Mouse (Mus musculus) heart, adult 8-10 months (tissue): ENCODE results near the gene Abhd10. TPM values are rescaled to one million over a fixed set of nuclear protein-coding genes. Genes with fewer than 3 reads are reported as not detected.

Experiments used
- total RNA-seq, 4 experiments: library from RNA; stranded (reverse); gene quantifications; 2 replicates each; pipeline ENCODE4 v1.2.4; 2022

Gene Abhd10
- total RNA-seq, 4 experiments from 2014 or later: 16.5 to 20.8 (median 17.1) TPM

Other genes with a start within 250 kb of the Abhd10 start
- not detected for gene Gm609, start 250.0 kb downstream of the Abhd10 start, total RNA-seq
- gene Gm17783, start 210.9 kb downstream of the Abhd10 start, total RNA-seq: not detected
- not detected for gene Slc9c1, start 207.6 kb downstream of the Abhd10 start, total RNA-seq
- gene Gcsam, start 132.6 kb downstream of the Abhd10 start, total RNA-seq: under 1 TPM in 1 of 4 experiments, not detected in 3; 0.14 TPM
- gene BC016579, start 88.9 kb downstream of the Abhd10 start, total RNA-seq: not detected
- gene Tmprss7, start 49.3 kb downstream of the Abhd10 start, total RNA-seq: not detected
- under 1 TPM in 3 of 4 experiments, not detected in 1; 0.60 to 0.98 (median 0.78) TPM for gene Tagln3, start 18.3 kb downstream of the Abhd10 start, total RNA-seq
- gene Phldb2, start 210.6 kb upstream of the Abhd10 start, total RNA-seq: 10 to 100 TPM; 11.3 to 12.6 (median 11.8) TPM